Mouse (Mus musculus) cortical plate, adult 2 months (tissue): ENCODE measurements at regions not wholly inside any gene's neighbourhood (a gene's known extent, or its start where the extent isn't known, plus 50 kb on each side); places are given as distances from the start of the nearest gene placed in this dataset.

ENCODE experiments used
- H3K27ac ChIP-seq: fragments of 200-500 bp; 2 replicates; pipeline ENCODE4 v1.5.1; 2012; ENCODE audit warnings: low read length, control low read depth, inconsistent platforms; ENCODE audit not compliant: insufficient read depth
- H3K4me1 ChIP-seq: fragments of 200-500 bp; 2 replicates; pipeline ENCODE4 v1.6.1; 2011; ENCODE audit warnings: low read length; ENCODE audit not compliant: control insufficient read depth, insufficient read depth
- H3K4me3 ChIP-seq: fragments of 200-500 bp; 2 replicates; pipeline ENCODE4 v1.5.1; 2011; ENCODE audit warnings: mild to moderate bottlenecking, low read length, control low read depth; ENCODE audit not compliant: insufficient read depth
- CTCF ChIP-seq: fragments of 200-500 bp; IDR thresholded peaks from 2 replicates; pipeline ENCODE4 v1.5.1; 2011; ENCODE audit warnings: mild to moderate bottlenecking, control low read depth, low read length; ENCODE audit not compliant: insufficient read depth; ENCODE audit errors: extremely low read depth
- POLR2A ChIP-seq: fragments of 200-500 bp; IDR thresholded peaks from 2 replicates; pipeline ENCODE4 v1.6.1; 2011; ENCODE audit warnings: mild to moderate bottlenecking, low read length, control low read depth; ENCODE audit not compliant: insufficient read depth; ENCODE audit errors: extremely low read depth

GRCm38 (mm10) chr8:115589076-115589475, 118.5 kb downstream of the Maf start:
- no peaks in the 10 kb centered on the region for H3K4me1 ChIP-seq
- H3K4me3 ChIP-seq, result no peak overlapping the region
- H3K27ac ChIP-seq, result no peak overlapping the region
- no peak for TF ChIP-seq POLR2A
- no peak for TF ChIP-seq CTCF

- no peaks in the 10 kb centered on the region for H3K4me1 ChIP-seq
- H3K4me3 ChIP-seq, result no peak overlapping the region
- H3K27ac ChIP-seq, result no peak overlapping the region
- no peak for TF ChIP-seq POLR2A
- TF ChIP-seq CTCF, result no peak
Measured at GRCm38 (mm10) chr8:115584311-115584907, 123.2 kb downstream of the Maf start.

GRCm38 (mm10) chr8:115583221-115583620, 124.4 kb downstream of the Maf start:
- Histone ChIP-seq H3K4me1 (no peaks in the 10 kb centered on the region), H3K27ac (no peak overlapping the region), H3K4me3 (no peak overlapping the region)
- no peak for TF ChIP-seq POLR2A
- TF ChIP-seq CTCF, result no peak

GRCm38 (mm10) chr8:115581940-115582517, 125.6 kb downstream of the Maf start:
- Histone ChIP-seq H3K4me3 (no peak overlapping the region), H3K27ac (no peak overlapping the region), H3K4me1 (no peaks in the 10 kb centered on the region)
- TF ChIP-seq CTCF (no peak), POLR2A (no peak)

- H3K4me3 ChIP-seq, result no peak overlapping the region
- TF ChIP-seq POLR2A (no peak), CTCF (no peak)
- no peaks in the 10 kb centered on the region for H3K4me1 ChIP-seq
- H3K27ac ChIP-seq, result no peak overlapping the region
Measured at GRCm38 (mm10) chr8:115568394-115568793, 139.2 kb downstream of the Maf start.

GRCm38 (mm10) chr8:115565768-115566167, 141.8 kb downstream of the Maf start:
- H3K27ac ChIP-seq, result no peak overlapping the region
- TF ChIP-seq CTCF, result no peak
- TF ChIP-seq POLR2A, result no peak
- H3K4me3 ChIP-seq, result no peak overlapping the region
- H3K4me1 ChIP-seq, result no peaks in the 10 kb centered on the region

GRCm38 (mm10) chr8:115562362-115562761, 145.2 kb downstream of the Maf start:
- Histone ChIP-seq H3K27ac (no peak overlapping the region), H3K4me3 (no peak overlapping the region), H3K4me1 (no peaks in the 10 kb centered on the region)
- TF ChIP-seq CTCF (no peak), POLR2A (no peak)

- Histone ChIP-seq H3K4me1 (no peaks in the 10 kb centered on the region), H3K27ac (no peak overlapping the region), H3K4me3 (no peak overlapping the region)
- TF ChIP-seq CTCF (no peak), POLR2A (no peak)
Measured at GRCm38 (mm10) chr8:115560985-115561916, 146.3 kb downstream of the Maf start.

GRCm38 (mm10) chr8:115555452-115555851, 152.1 kb downstream of the Maf start:
- TF ChIP-seq POLR2A (no peak), CTCF (no peak)
- Histone ChIP-seq H3K27ac (no peak overlapping the region), H3K4me1 (peaks cover 2% of the 10 kb centered on the region; the same call in 1 of the 2 replicates), H3K4me3 (no peak overlapping the region)

- H3K4me3 ChIP-seq, result no peak overlapping the region
- peaks cover 2% of the 10 kb centered on the region; the same call in 1 of the 2 replicates for H3K4me1 ChIP-seq
- H3K27ac ChIP-seq, result no peak overlapping the region
- TF ChIP-seq CTCF, result no peak
- no peak for TF ChIP-seq POLR2A
Measured at GRCm38 (mm10) chr8:115554185-115554584, 153.4 kb downstream of the Maf start.
